Mouse (Mus musculus): ENCODE data around the gene Thbs1. TPM values are rescaled to one million over a fixed set of nuclear protein-coding genes. Genes with fewer than 3 reads are reported as not detected.

The Thbs1 gene
- polyA plus RNA-seq, 1 experiment = 9.8 TPM

GRCm38 (mm10) chr2:118125211-118125939 is 13.7 kb downstream of the Thbs1 start:
- H3K4me1 ChIP-seq (ENCODE audit: control insufficient read depth, insufficient read depth, insufficient read length, low read length) = peaks cover 2% of the 10 kb centered on the region; the same call in 1 of the 2 replicates
- H3K36me3 ChIP-seq (ENCODE audit: control insufficient read depth, insufficient read depth, low read length) = peaks cover 1% of the 10 kb centered on the region; the same call in 1 of the 2 replicates
- no peak overlapping the region for H3K27ac ChIP-seq (ENCODE audit: insufficient read depth, low read depth, low read length)
- 79% methylated on average over 11 of the region's 11 CpGs for WGBS
- H3K27me3 ChIP-seq (ENCODE audit: control insufficient read depth, insufficient read depth, low read length) = no peaks in the 10 kb centered on the region
- TF ChIP-seq POLR2A (IDR thresholded peaks at IDR 0.05; ENCODE audit: low read depth, low read length) = no peak
- no peak for TF ChIP-seq CTCF (IDR thresholded peaks at IDR 0.05; ENCODE audit: extremely low read depth, insufficient read length, insufficient replicate concordance, low read depth, low read length)
- H3K4me3 ChIP-seq (ENCODE audit: low read depth, low read length) = no peak overlapping the region

- H3K4me1 ChIP-seq (ENCODE audit: control insufficient read depth, insufficient read depth, insufficient read length, low read length) = peaks cover 2% of the 10 kb centered on the region; the same call in 1 of the 2 replicates
- no peak overlapping the region for H3K27ac ChIP-seq (ENCODE audit: insufficient read depth, low read depth, low read length)
- H3K36me3 ChIP-seq (ENCODE audit: control insufficient read depth, insufficient read depth, low read length) = peaks cover 1% of the 10 kb centered on the region; the same call in 1 of the 2 replicates
- WGBS = 37% methylated on average over 7 of the region's 7 CpGs
- H3K27me3 ChIP-seq (ENCODE audit: control insufficient read depth, insufficient read depth, low read length) = no peaks in the 10 kb centered on the region
- no peak overlapping the region for H3K4me3 ChIP-seq (ENCODE audit: low read depth, low read length)
- no peak for TF ChIP-seq CTCF (IDR thresholded peaks at IDR 0.05; ENCODE audit: extremely low read depth, insufficient read length, insufficient replicate concordance, low read depth, low read length)
- no peak for TF ChIP-seq POLR2A (IDR thresholded peaks at IDR 0.05; ENCODE audit: low read depth, low read length)
Measured at GRCm38 (mm10) chr2:118125943-118126470, 14.3 kb downstream of the Thbs1 start.

- H3K4me1 ChIP-seq (ENCODE audit: control insufficient read depth, insufficient read depth, insufficient read length, low read length) = peaks cover 2% of the 10 kb centered on the region; the same call in 1 of the 2 replicates
- H3K4me3 ChIP-seq (ENCODE audit: low read depth, low read length) = no peak overlapping the region
- no peaks in the 10 kb centered on the region for H3K36me3 ChIP-seq (ENCODE audit: control insufficient read depth, insufficient read depth, low read length)
- H3K27me3 ChIP-seq (ENCODE audit: control insufficient read depth, insufficient read depth, low read length) = no peaks in the 10 kb centered on the region
- no peak overlapping the region for H3K27ac ChIP-seq (ENCODE audit: insufficient read depth, low read depth, low read length)
- WGBS = 83% methylated on average over 5 of the region's 5 CpGs
- TF ChIP-seq CTCF (IDR thresholded peaks at IDR 0.05; ENCODE audit: extremely low read depth, insufficient read length, insufficient replicate concordance, low read depth, low read length) = no peak
- TF ChIP-seq POLR2A (IDR thresholded peaks at IDR 0.05; ENCODE audit: low read depth, low read length) = no peak
Measured at GRCm38 (mm10) chr2:118127516-118128288, 16.0 kb downstream of the Thbs1 start.

GRCm38 (mm10) chr2:118128313-118128712 is 16.6 kb downstream of the Thbs1 start:
- no peak for TF ChIP-seq POLR2A (IDR thresholded peaks at IDR 0.05; ENCODE audit: low read depth, low read length)
- TF ChIP-seq CTCF (IDR thresholded peaks at IDR 0.05; ENCODE audit: extremely low read depth, insufficient read length, insufficient replicate concordance, low read depth, low read length) = no peak
- peaks cover 2% of the 10 kb centered on the region; the same call in 1 of the 2 replicates for H3K4me1 ChIP-seq (ENCODE audit: control insufficient read depth, insufficient read depth, insufficient read length, low read length)
- no peak overlapping the region for H3K27ac ChIP-seq (ENCODE audit: insufficient read depth, low read depth, low read length)
- H3K4me3 ChIP-seq (ENCODE audit: low read depth, low read length) = no peak overlapping the region
- no peaks in the 10 kb centered on the region for H3K27me3 ChIP-seq (ENCODE audit: control insufficient read depth, insufficient read depth, low read length)
- H3K36me3 ChIP-seq (ENCODE audit: control insufficient read depth, insufficient read depth, low read length) = no peaks in the 10 kb centered on the region
- 31% methylated on average over 3 of the region's 3 CpGs for WGBS

- H3K4me1 ChIP-seq (ENCODE audit: control insufficient read depth, insufficient read depth, insufficient read length, low read length) = no peaks in the 10 kb centered on the region
- 86% methylated on average over 9 of the region's 9 CpGs for WGBS
- no peak for TF ChIP-seq CTCF (IDR thresholded peaks at IDR 0.05; ENCODE audit: extremely low read depth, insufficient read length, insufficient replicate concordance, low read depth, low read length)
- TF ChIP-seq POLR2A (IDR thresholded peaks at IDR 0.05; ENCODE audit: low read depth, low read length) = no peak
Measured at GRCm38 (mm10) chr2:118137071-118137470, 25.4 kb downstream of the Thbs1 start.

GRCm38 (mm10) chr2:118137776-118138175 is 26.1 kb downstream of the Thbs1 start:
- no peaks in the 10 kb centered on the region for H3K36me3 ChIP-seq (ENCODE audit: control insufficient read depth, insufficient read depth, low read length)
- no peaks in the 10 kb centered on the region for H3K4me1 ChIP-seq (ENCODE audit: control insufficient read depth, insufficient read depth, insufficient read length, low read length)
- 79% methylated on average over 2 of the region's 2 CpGs for WGBS
- no peak overlapping the region for H3K4me3 ChIP-seq (ENCODE audit: low read depth, low read length)
- TF ChIP-seq POLR2A (IDR thresholded peaks at IDR 0.05; ENCODE audit: low read depth, low read length) (no peak), CTCF (IDR thresholded peaks at IDR 0.05; ENCODE audit: extremely low read depth, insufficient read length, insufficient replicate concordance, low read depth, low read length) (no peak)
- no peak overlapping the region for H3K27ac ChIP-seq (ENCODE audit: insufficient read depth, low read depth, low read length)
- no peaks in the 10 kb centered on the region for H3K27me3 ChIP-seq (ENCODE audit: control insufficient read depth, insufficient read depth, low read length)

More at GRCm38 (mm10) chr2:118137071-118137470, 25.4 kb downstream of the Thbs1 start:
- Histone ChIP-seq H3K36me3 (ENCODE audit: control insufficient read depth, insufficient read depth, low read length) (no peaks in the 10 kb centered on the region), H3K27ac (ENCODE audit: insufficient read depth, low read depth, low read length) (no peak overlapping the region), H3K4me3 (ENCODE audit: low read depth, low read length) (no peak overlapping the region), H3K27me3 (ENCODE audit: control insufficient read depth, insufficient read depth, low read length) (no peaks in the 10 kb centered on the region)

GRCm38 (mm10) chr2:118139261-118139660 is 27.6 kb downstream of the Thbs1 start:
- H3K4me3 ChIP-seq (ENCODE audit: low read depth, low read length) = no peak overlapping the region
- TF ChIP-seq POLR2A (IDR thresholded peaks at IDR 0.05; ENCODE audit: low read depth, low read length) (no peak), CTCF (IDR thresholded peaks at IDR 0.05; ENCODE audit: extremely low read depth, insufficient read length, insufficient replicate concordance, low read depth, low read length) (no peak)
- H3K27ac ChIP-seq (ENCODE audit: insufficient read depth, low read depth, low read length) = no peak overlapping the region
- H3K4me1 ChIP-seq (ENCODE audit: control insufficient read depth, insufficient read depth, insufficient read length, low read length) = no peaks in the 10 kb centered on the region
- no peaks in the 10 kb centered on the region for H3K36me3 ChIP-seq (ENCODE audit: control insufficient read depth, insufficient read depth, low read length)
- H3K27me3 ChIP-seq (ENCODE audit: control insufficient read depth, insufficient read depth, low read length) = no peaks in the 10 kb centered on the region
- 69% methylated on average over 6 of the region's 6 CpGs for WGBS
